Mouse (Mus musculus) lung, embryonic 14.5 days (tissue): ENCODE results near the gene Olfr49. TPM values are rescaled to one million over a fixed set of nuclear protein-coding genes. Genes with fewer than 3 reads are reported as not detected.

ENCODE experiments used
- ATAC-seq: fragments of 200-750 bp; cut with Nextera tagmentation; 2 replicates; pipeline ENCODE4 v1.8.0; 2017; ENCODE audit warnings: mild to moderate bottlenecking, moderate TSS enrichment, moderate library complexity; ENCODE audit not compliant: insufficient read depth
- DNase-seq: peaks from one replicate; pipeline ENCODE4 v3.0.0-alpha.2; 2015
- H3K27ac ChIP-seq: fragments of 300-500 bp; sonication (generic); 2 replicates; pipeline ENCODE4 v1.5.1; 2014; ENCODE audit warnings: low read depth, mild to moderate bottlenecking, moderate library complexity
- H3K27me3 ChIP-seq: fragments of 300-500 bp; sonication (generic); 2 replicates; pipeline ENCODE4 v1.6.1; 2014; ENCODE audit warnings: low read length, control low read depth; ENCODE audit not compliant: insufficient read depth
- H3K36me3 ChIP-seq: fragments of 300-500 bp; sonication (generic); 2 replicates; pipeline ENCODE4 v1.6.1; 2014; ENCODE audit warnings: control low read depth; ENCODE audit not compliant: insufficient read depth
- H3K4me1 ChIP-seq: fragments of 300-500 bp; sonication (generic); 2 replicates; pipeline ENCODE4 v1.6.1; 2014; ENCODE audit warnings: antibody characterized with exemption, control low read depth; ENCODE audit not compliant: insufficient read depth
- H3K4me2 ChIP-seq: fragments of 300-500 bp; sonication (generic); 2 replicates; pipeline ENCODE4 v1.6.1; 2014; ENCODE audit warnings: mild to moderate bottlenecking
- H3K4me3 ChIP-seq: fragments of 300-500 bp; sonication (generic); 2 replicates; pipeline ENCODE4 v1.5.1; 2014; ENCODE audit warnings: low read depth, low read length
- H3K9ac ChIP-seq: fragments of 300-500 bp; sonication (generic); 2 replicates; pipeline ENCODE4 v1.6.1; 2014
- H3K9me3 ChIP-seq: fragments of 300-500 bp; sonication (generic); 2 replicates; pipeline ENCODE4 v1.6.1; 2016; ENCODE audit warnings: low read depth, low read length, control low read depth
- CTCF ChIP-seq: IDR thresholded peaks from 2 replicates; pipeline ENCODE4 v1.5.1; 2016; ENCODE audit warnings: antibody characterized with exemption, low read depth
- WGBS: fragments of 180-500 bp; shearing (Covaris S2); extraction: QIAGEN DNeasy Blood & Tissue Kit; methylation state at CpG from one replicate; pipeline ENCODE4 v1.1.7; 2014; 5-methylcytosine and 5-hydroxymethylcytosine counted together
- polyA plus RNA-seq: library from polyadenylated mRNA; unstranded; fragments of >200 nt; fragmentation: Nextera tagmentation; extraction: Ambion mirVana; gene quantifications from 2 replicates; pipeline ENCODE4 v1.2.1, GENCODE M21; 2014

The Olfr49 gene
- not detected in 2 replicates for polyA plus RNA-seq

GRCm38 (mm10) chr14:54284839-54285238 is at the start of gene Olfr49:
Olfr49 (minus strand) TSS chr14:54284939.
- DNase-seq: no peak
- no peak within 1 kb of the TSS for H3K4me2 ChIP-seq
- H3K4me1 ChIP-seq: no peaks in the 10 kb centered on the region
- no peak for TF ChIP-seq CTCF
- no peaks in the 10 kb centered on the region for H3K9me3 ChIP-seq
- no peaks in the 10 kb centered on the region for H3K36me3 ChIP-seq
- no peak within 1 kb of the TSS for H3K9ac ChIP-seq
- H3K4me3 ChIP-seq: no peak within 1 kb of the TSS
- H3K27ac ChIP-seq: no peak within 1 kb of the TSS
- no peaks in the 10 kb centered on the region for H3K27me3 ChIP-seq
- 66% methylated on average over 1 of the region's 1 CpGs for WGBS
- no peak for ATAC-seq

- H3K4me1 ChIP-seq: no peaks in the 10 kb centered on the region
- no peak overlapping the region for H3K27ac ChIP-seq
- TF ChIP-seq CTCF: no peak
- DNase-seq (peak; percentile 55), ATAC-seq (no peak)
- H3K4me3 ChIP-seq: no peak overlapping the region
- no peaks in the 10 kb centered on the region for H3K36me3 ChIP-seq
- H3K9ac ChIP-seq: no peak overlapping the region
- H3K4me2 ChIP-seq: no peak overlapping the region
- H3K9me3 ChIP-seq: no peaks in the 10 kb centered on the region
- WGBS: 47% methylated on average over 8 of the region's 8 CpGs
- no peaks in the 10 kb centered on the region for H3K27me3 ChIP-seq
These were observed 48.9 kb upstream of the Olfr49 start for GRCm38 (mm10) chr14:54333452-54334189.

- no peak overlapping the region for H3K27ac ChIP-seq
- H3K36me3 ChIP-seq: no peaks in the 10 kb centered on the region
- no peak for TF ChIP-seq CTCF
- WGBS: 79% methylated on average over 5 of the region's 5 CpGs
- no peak overlapping the region for H3K4me3 ChIP-seq
- H3K9me3 ChIP-seq: no peaks in the 10 kb centered on the region
- no peaks in the 10 kb centered on the region for H3K4me1 ChIP-seq
- no peak overlapping the region for H3K9ac ChIP-seq
- DNase-seq: no peak
- H3K27me3 ChIP-seq: no peaks in the 10 kb centered on the region
- H3K4me2 ChIP-seq: no peak overlapping the region
- no peak for ATAC-seq
These were observed 47.7 kb upstream of the Olfr49 start for GRCm38 (mm10) chr14:54332176-54333074.

DNA sequence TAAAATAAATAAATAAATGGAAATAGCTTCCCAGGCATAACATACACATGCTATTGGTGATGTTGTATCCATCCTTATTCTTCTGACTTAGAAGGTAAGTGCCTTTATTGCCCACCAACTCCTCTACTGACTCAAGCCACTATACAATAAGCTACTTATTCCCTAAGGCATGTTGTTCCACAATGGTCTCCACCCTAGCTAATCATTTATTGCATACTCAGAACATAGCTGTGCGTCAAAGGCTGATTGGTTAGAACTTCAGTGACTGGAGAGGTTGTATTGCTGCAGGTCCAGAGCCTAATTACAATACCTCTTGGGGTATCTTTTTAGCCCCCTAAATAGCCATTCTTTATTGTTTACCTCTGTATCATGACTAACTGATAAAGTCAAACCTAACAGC is 46.4 kb upstream of the Olfr49 start:
- H3K9me3 ChIP-seq: no peaks in the 10 kb centered on the region
- no peak overlapping the region for H3K4me3 ChIP-seq
- 81% methylated on average over 1 of the region's 1 CpGs for WGBS
- H3K4me1 ChIP-seq: no peaks in the 10 kb centered on the region
- DNase-seq (no peak), ATAC-seq (no peak)
- H3K27ac ChIP-seq: no peak overlapping the region
- no peak overlapping the region for H3K9ac ChIP-seq
- no peak overlapping the region for H3K4me2 ChIP-seq
- no peaks in the 10 kb centered on the region for H3K36me3 ChIP-seq
- no peaks in the 10 kb centered on the region for H3K27me3 ChIP-seq
- TF ChIP-seq CTCF: no peak

DNA sequence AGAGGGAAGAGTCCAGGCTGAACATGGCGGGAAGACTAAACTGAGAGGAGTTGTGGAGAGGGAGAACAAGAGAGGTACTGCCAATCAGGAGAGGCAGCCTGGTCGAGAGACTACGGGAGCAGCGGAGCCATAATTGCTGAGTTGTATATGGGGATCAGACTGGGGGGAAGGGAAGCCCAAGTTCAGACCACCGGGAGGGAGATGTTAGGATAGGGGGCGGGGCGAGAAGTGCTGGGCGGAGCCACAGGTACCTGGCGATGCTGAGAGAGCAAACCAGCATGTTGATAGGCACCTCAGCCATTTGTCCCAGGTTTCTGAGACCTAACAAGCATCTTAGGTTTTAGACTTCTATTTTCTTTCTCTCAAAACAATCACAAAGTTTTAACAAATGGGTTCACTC is 44.5 kb upstream of the Olfr49 start:
- Histone ChIP-seq H3K4me3 (no peak overlapping the region), H3K27ac (no peak overlapping the region), H3K9ac (no peak overlapping the region), H3K36me3 (no peaks in the 10 kb centered on the region), H3K4me2 (no peak overlapping the region), H3K4me1 (no peaks in the 10 kb centered on the region), H3K27me3 (no peaks in the 10 kb centered on the region), H3K9me3 (no peaks in the 10 kb centered on the region)
- DNase-seq (no peak), ATAC-seq (no peak)
- no peak for TF ChIP-seq CTCF
- 33% methylated on average over 9 of the region's 9 CpGs for WGBS

DNA sequence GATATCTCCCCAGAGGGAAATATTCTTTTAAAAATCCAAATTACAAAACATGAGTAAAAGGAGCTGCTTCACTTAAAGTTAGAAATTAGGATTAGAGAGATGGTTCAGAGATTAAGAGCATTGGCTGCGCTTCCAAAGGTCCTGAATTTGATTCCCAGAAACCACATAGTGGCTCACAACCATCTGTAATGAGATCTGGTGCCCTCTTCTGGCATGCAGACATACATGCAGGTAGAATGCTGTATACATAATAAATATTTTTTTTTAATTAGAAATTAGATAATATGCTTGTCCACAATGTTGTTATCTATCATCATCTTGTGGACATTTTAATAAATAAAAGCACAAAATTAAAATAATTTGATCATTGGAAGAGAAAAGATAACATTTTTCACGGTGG is 43.8 kb upstream of the Olfr49 start:
- Histone ChIP-seq H3K4me1 (no peaks in the 10 kb centered on the region), H3K4me2 (no peak overlapping the region), H3K27me3 (no peaks in the 10 kb centered on the region), H3K27ac (no peak overlapping the region), H3K4me3 (no peak overlapping the region), H3K9me3 (no peaks in the 10 kb centered on the region), H3K36me3 (no peaks in the 10 kb centered on the region), H3K9ac (no peak overlapping the region)
- TF ChIP-seq CTCF: peak; percentile 35
- ATAC-seq: no peak
- DNase-seq: no peak
- 76% methylated on average over 2 of the region's 2 CpGs for WGBS

DNA sequence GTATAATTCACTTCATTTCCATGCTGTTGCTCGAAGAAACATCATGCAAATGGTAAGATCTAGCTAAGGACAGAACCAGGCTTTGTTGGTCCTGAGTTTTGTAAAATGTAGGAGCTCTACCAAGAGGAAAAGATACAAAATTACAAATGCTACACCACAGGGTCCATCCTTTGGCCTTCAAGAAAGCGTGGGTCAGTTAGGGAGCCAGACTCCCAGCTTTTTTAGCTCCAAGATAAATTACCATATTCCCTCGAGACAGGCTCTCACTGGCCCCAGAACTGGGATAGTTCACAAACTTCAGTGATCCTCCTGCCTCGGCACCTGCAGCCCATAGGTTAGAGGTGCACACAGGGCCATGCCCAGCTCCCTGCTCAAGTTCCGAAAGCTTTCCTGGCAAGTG is 39.7 kb upstream of the Olfr49 start:
- no peak overlapping the region for H3K9ac ChIP-seq
- H3K4me1 ChIP-seq: no peaks in the 10 kb centered on the region
- no peaks in the 10 kb centered on the region for H3K27me3 ChIP-seq
- 69% methylated on average over 5 of the region's 5 CpGs for WGBS
- TF ChIP-seq CTCF: no peak
- ATAC-seq (no peak), DNase-seq (no peak)
- H3K4me3 ChIP-seq: no peak overlapping the region
- no peaks in the 10 kb centered on the region for H3K9me3 ChIP-seq
- no peaks in the 10 kb centered on the region for H3K36me3 ChIP-seq
- H3K4me2 ChIP-seq: no peak overlapping the region
- H3K27ac ChIP-seq: no peak overlapping the region
